1 mouse cellular context compared by ENCODE assay signal in the genomic region with DNA sequence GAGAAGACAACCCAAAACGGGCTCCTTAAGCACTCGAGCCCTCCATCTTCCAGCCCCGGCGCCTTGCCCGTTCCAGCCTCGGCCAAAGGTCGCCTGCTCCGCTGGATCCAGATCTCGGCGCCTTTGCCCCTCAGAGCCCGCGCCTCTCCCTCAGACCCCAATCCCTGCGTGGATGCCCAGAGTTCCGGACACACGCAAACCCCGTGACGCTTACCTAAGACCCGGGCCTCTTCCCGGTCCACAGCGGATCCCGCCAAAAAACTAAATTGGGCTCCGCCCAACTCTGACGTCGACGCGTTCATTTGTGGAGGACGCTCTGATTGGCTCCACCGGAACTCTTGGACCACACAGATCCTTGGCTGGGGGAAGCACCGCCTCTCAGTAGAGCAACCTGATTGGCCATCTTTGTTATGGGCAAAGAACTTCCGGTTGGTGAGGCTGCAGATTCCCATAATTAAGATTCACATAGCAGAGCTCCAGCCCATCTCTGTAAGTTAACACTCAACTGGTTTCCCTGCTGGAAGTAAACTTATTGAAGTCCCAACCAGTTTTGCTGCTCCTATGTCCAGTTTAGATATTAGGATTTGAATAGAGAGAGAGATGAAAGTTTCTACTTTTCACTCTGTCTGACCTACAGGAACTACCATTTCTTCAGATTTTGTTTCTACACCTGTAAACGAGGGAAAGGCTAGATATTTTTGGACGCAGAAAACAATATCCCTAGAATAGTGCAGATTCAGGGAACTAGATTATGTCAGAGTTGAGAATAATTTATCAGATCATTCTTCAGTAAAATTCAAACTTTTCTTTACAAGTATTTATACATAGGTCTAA.
TF ChIP-seq lines count a peak whose summit lies in the region.

Gene Mcm10, minus strand, starts transcription at position 301 of the 834 bp plus-strand sequence.

TF ChIP-seq in MEL, 35 proteins besides CTCF, POLR2A, EP300 and RAD21 (continued from another document):
- no peak for TF ChIP-seq MAZ (IDR thresholded peaks at IDR 0.05; ENCODE audit: low read depth, low read length)
- TF ChIP-seq SMC3 (IDR thresholded peaks at IDR 0.05; ENCODE audit: low read depth, low read length), result no peak
- TF ChIP-seq E2F4 (IDR thresholded peaks at IDR 0.05; ENCODE audit: borderline replicate concordance, low read depth, low read length), result peak; percentile 88
- TF ChIP-seq ELF1 (IDR thresholded peaks at IDR 0.05; ENCODE audit: low read depth, low read length), result peak; percentile 81
- TF ChIP-seq TCF12 (IDR thresholded peaks at IDR 0.05; ENCODE audit: low read depth, low read length), result peak; percentile 44; the same call in 1 of the 2 replicates
- TF ChIP-seq MYC (IDR thresholded peaks at IDR 0.05; ENCODE audit: low read depth, low read length), result no peak; the same call in 1 of the 2 replicates
- no peak for TF ChIP-seq MEF2A (IDR thresholded peaks at IDR 0.05; ENCODE audit: extremely low read depth, insufficient replicate concordance, low read depth, low read length, poor library complexity, severe bottlenecking)
- TF ChIP-seq TBP (IDR thresholded peaks at IDR 0.05; ENCODE audit: low read depth, low read length), result peak; percentile 92
- TF ChIP-seq NRF1 (IDR thresholded peaks at IDR 0.05; ENCODE audit: insufficient read depth, low read depth, low read length, poor library complexity, severe bottlenecking), result no peak
- TF ChIP-seq RCOR1 (IDR thresholded peaks at IDR 0.05; ENCODE audit: low read depth, low read length), result no peak
- TF ChIP-seq ETS1 (IDR thresholded peaks at IDR 0.05; ENCODE audit: low read depth, low read length), result no peak
- TF ChIP-seq USF1 (IDR thresholded peaks at IDR 0.05; ENCODE audit: low read depth, low read length), result no peak
TF ChIP-seq in MEL: peak in this region for 11.
